ENCODE assay signal across 20 mouse cellular contexts in the genomic region with DNA sequence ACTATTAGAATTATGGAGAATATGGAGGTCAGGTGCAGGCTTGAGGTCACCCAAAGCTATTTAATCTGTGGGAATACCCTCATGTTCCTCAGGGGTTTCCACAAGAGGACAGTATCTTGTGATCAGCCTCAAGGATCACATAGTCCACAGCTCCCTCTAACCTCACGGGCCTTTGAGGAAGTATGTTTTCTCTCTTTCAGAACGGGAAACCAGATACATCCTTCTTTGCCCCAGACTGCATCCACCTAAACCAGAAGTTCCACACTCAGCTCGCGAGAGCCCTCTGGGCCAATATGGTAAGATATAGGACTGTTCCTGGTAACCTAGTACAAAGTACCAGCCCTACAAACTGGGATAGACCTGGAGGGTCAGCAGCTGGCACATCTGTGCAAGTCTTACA.
"Had no signal": no experiment of that assay in that cellular context is flagged by ENCODE, and none has a peak within 500 bp of the region (broad histone marks: within the 10 kb centered on the region; RNA-seq: fewer than 3 reads in every experiment).

No protein-coding gene starts in this region.

- H3K27me3 ChIP-seq: limb, embryonic 12.5 days; limb, embryonic 15.5 days; neural tube, embryonic 12.5 days; neural tube, embryonic 15.5 days had no signal

- H3K4me2 ChIP-seq: limb, embryonic 12.5 days; limb, embryonic 15.5 days; liver, embryonic 11.5 days; lung, embryonic 14.5 days; midbrain, embryonic 11.5 days; neural tube, embryonic 12.5 days; neural tube, embryonic 15.5 days had no signal

- H3K9me3 ChIP-seq: limb, embryonic 12.5 days; limb, embryonic 15.5 days; neural tube, embryonic 12.5 days; neural tube, embryonic 15.5 days had no signal

- H3K4me3 ChIP-seq: limb, embryonic 12.5 days; limb, embryonic 15.5 days; neural tube, embryonic 12.5 days; neural tube, embryonic 15.5 days had no signal

- DNase-seq: kidney, adult 11 months; kidney, adult 9 months; kidney, postnatal 14 days; kidney, postnatal 4 days; left cerebral cortex, postnatal 4 days; liver, postnatal 0 days; lung, embryonic 14.5 days; midbrain, embryonic 14.5 days; right cerebral cortex, postnatal 25 days; thymus, adult 2 months; thymus, postnatal 25 days had no signal

- H3K27ac ChIP-seq: limb, embryonic 12.5 days; limb, embryonic 15.5 days; liver, embryonic 14.5 days; macrophage; neural tube, embryonic 12.5 days; neural tube, embryonic 15.5 days had no signal

- H3K9ac ChIP-seq: limb, embryonic 12.5 days; limb, embryonic 15.5 days; liver, embryonic 14.5 days; liver, postnatal 0 days; lung, embryonic 14.5 days; neural tube, embryonic 12.5 days; neural tube, embryonic 15.5 days had no signal

- H3K36me3 ChIP-seq: limb, embryonic 12.5 days; limb, embryonic 15.5 days; neural tube, embryonic 12.5 days; neural tube, embryonic 15.5 days had no signal

- ATAC-seq: liver, postnatal 0 days; lung, postnatal 0 days had no signal
